Mouse (Mus musculus) hindbrain, embryonic 13.5 days (tissue): Measurements from ENCODE around the gene Aldh2. TPM values are rescaled to one million over a fixed set of nuclear protein-coding genes. Genes with fewer than 3 reads are reported as not detected.

Experiments used
- ATAC-seq: fragments of 200-750 bp; cut with Nextera tagmentation; 2 replicates; pipeline ENCODE4 v1.8.0; 2017; ENCODE audit warnings: moderate TSS enrichment; ENCODE audit not compliant: low FRiP score
- H3K27ac ChIP-seq: fragments of 300-500 bp; sonication (generic); 2 replicates; pipeline ENCODE4 v1.5.1; 2015; ENCODE audit warnings: inconsistent platforms, mild to moderate bottlenecking, moderate library complexity
- H3K27me3 ChIP-seq: fragments of 300-500 bp; sonication (generic); 2 replicates; pipeline ENCODE4 v1.6.1; 2015; ENCODE audit warnings: mild to moderate bottlenecking, inconsistent platforms
- H3K36me3 ChIP-seq: fragments of 300-500 bp; sonication (generic); 2 replicates; pipeline ENCODE4 v1.6.1; 2015; ENCODE audit warnings: mild to moderate bottlenecking, inconsistent platforms
- H3K4me1 ChIP-seq: fragments of 300-500 bp; sonication (generic); replicated peaks from 2 replicates; pipeline ENCODE4 v1.6.1; 2015; ENCODE audit warnings: inconsistent platforms
- H3K4me2 ChIP-seq: fragments of 300-500 bp; sonication (generic); 2 replicates; pipeline ENCODE4 v1.6.1; 2015; ENCODE audit warnings: inconsistent platforms, mild to moderate bottlenecking, moderate library complexity
- H3K4me3 ChIP-seq: fragments of 300-500 bp; sonication (generic); 2 replicates; pipeline ENCODE4 v1.5.1; 2015; ENCODE audit warnings: mild to moderate bottlenecking, inconsistent platforms
- H3K9ac ChIP-seq: fragments of 300-500 bp; sonication (generic); 2 replicates; pipeline ENCODE4 v1.6.1; 2015; ENCODE audit warnings: mild to moderate bottlenecking, inconsistent platforms
- H3K9me3 ChIP-seq: fragments of 300-500 bp; sonication (generic); 2 replicates; pipeline ENCODE4 v1.6.1; 2016; ENCODE audit warnings: inconsistent platforms
- WGBS: fragments of 180-500 bp; shearing (Covaris S2); methylation state at CpG from one replicate; pipeline ENCODE4 v1.1.7; 2015; 5-methylcytosine and 5-hydroxymethylcytosine counted together
- polyA plus RNA-seq: library from polyadenylated mRNA; unstranded; fragments of >200 nt; fragmentation: Nextera tagmentation; extraction: Ambion mirVana; gene quantifications from 2 replicates; pipeline ENCODE4 v1.2.1, GENCODE M21; 2015

Gene Aldh2
- polyA plus RNA-seq, 1 experiment from 2014 or later = 109 TPM

DNA sequence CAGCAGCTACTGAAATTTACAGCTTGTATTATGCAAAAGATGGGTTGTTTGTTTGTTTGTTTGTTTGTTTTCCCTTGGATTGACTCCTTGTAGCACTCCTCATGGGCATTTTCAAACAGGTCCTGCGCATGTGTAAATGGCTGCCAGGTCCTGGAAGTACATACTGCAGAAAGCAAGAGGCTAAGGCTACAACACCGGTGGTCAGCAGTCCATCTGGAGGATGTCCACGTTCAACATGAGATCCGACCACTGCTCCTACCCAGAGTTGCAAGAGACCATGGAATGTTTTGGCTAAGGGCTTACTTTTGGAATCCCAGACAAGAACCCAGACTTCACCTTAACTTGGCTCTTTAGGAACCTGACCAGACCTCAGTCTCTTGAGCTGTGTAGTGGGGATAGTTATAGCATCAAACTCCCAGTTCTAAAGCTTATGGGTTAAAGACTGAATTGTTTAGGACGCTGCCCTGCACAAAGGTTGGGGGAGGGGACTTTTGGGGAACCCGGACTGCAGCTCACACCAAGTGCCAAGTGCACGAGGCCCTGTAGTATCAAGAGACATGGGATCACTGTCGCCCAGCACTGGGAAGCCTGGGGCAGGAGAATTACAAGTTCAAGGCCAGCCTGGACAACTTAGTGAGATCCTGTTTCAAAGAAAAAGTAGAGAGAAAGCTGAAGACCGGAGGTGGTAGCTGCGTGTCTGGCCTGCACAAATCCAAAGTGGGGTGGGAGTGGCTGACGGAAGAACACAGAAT lies 1.4 kb downstream of the Aldh2 start:
- Histone ChIP-seq H3K9me3 (no peaks in the 10 kb centered on the region), H3K36me3 (no peaks in the 10 kb centered on the region), H3K4me1 (peaks cover 30% of the 10 kb centered on the region), H3K4me3 (peak overlapping the region; percentile 68), H3K9ac (no peak overlapping the region), H3K27ac (no peak overlapping the region), H3K4me2 (peak overlapping the region; percentile 95), H3K27me3 (0 out of 2 replicates have a peak, but pooled peaks cover 7% of the 10 kb centered on the region)
- WGBS = 69% methylated on average over 11 of the region's 11 CpGs
- ATAC-seq = no peak

DNA sequence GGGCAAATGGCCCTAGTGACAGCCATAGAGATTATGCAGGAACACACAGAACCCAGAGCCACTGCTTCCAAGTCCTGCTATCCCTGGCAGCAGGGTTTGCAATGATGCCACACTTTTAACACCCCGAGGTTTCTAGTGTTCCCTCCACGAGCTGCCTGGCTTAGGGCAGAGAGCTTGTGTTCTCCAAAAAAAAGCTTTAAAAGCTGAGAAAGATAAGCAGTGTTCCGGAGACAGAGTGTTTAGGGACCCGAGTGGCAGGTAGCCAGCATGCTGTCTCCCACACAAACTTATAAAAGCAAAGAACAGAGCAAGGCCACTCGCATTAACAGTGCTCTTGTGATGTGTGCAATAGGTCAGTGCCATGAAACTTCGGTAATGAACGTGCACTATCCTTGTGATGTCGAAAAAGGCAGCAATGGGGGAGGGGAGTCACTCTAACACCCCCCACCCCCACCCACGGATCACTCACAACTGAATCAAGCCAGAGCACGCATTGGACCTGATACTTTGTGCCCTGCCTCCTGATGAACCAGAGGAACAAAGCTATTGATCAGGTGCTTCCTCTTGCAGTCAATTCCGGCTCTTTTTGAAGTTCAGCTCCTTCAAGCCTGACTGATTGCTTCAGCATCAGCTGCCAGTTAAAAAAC lies 2.1 kb downstream of the Aldh2 start:
- Histone ChIP-seq H3K27ac (no peak overlapping the region), H3K4me1 (peaks cover 30% of the 10 kb centered on the region), H3K4me3 (no peak overlapping the region), H3K36me3 (no peaks in the 10 kb centered on the region), H3K27me3 (0 out of 2 replicates have a peak, but pooled peaks cover 7% of the 10 kb centered on the region), H3K9ac (no peak overlapping the region), H3K9me3 (no peaks in the 10 kb centered on the region), H3K4me2 (peak overlapping the region; percentile 95; the same call in 1 of the 2 replicates)
- WGBS = 77% methylated on average over 11 of the region's 11 CpGs
- ATAC-seq = no peak

DNA sequence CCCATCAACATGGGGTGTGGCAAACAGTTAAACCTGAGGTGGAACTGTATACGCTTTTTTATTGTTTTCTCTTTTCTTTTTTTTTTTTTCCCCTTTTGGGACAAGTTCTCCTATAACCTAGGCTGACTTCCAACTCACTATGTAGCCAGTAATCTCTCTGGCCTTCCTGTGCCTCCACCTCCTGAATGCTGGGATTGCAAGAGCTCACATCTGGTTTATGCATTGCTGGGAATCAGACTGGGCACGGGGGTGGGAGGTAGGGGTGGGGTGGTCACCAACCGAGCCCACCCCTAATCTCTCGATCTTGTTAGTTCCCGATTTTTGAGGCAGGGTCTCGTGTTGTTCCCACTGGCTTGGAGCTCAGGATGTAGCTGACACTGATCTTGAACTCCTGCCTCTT lies 3.7 kb downstream of the Aldh2 start:
- no peak overlapping the region for H3K4me2 ChIP-seq
- no peak overlapping the region for H3K4me3 ChIP-seq
- H3K9me3 ChIP-seq = no peaks in the 10 kb centered on the region
- 0 out of 2 replicates have a peak, but pooled peaks cover 7% of the 10 kb centered on the region for H3K27me3 ChIP-seq
- no peak for ATAC-seq
- 90% methylated on average over 6 of the region's 6 CpGs for WGBS
- H3K36me3 ChIP-seq = no peaks in the 10 kb centered on the region
- H3K9ac ChIP-seq = no peak overlapping the region
- H3K4me1 ChIP-seq = peaks cover 30% of the 10 kb centered on the region
- H3K27ac ChIP-seq = no peak overlapping the region

DNA sequence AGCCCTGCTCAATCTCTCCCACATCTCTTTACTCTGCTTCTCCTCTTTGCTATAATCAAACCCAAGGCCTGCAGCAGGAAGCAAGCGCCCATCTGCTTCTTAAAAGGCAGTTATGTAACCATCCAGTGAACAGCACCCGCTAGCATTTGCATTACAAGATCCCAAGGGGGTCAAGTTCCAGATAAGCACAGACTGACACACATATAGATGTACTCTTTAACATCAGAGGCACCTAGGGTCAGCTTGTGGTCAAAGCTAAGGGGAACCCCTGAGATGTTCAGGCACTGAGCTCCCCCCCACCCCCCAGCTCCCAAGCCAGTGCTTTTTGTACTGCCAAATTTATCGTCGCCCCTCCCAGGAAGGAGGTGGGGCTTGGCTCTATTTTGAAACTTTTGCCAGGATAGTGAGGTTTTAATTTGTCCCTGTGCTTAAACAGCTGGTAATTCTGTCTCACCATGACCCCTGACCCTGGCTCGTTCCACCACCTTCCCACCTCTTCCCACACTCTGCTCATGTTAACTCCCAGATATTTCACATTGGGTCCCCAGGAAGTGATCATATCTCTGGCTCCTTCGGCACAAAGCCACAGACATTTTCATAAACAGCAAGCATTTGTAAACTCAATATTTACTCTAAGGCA lies 7.1 kb downstream of the Aldh2 start:
- Histone ChIP-seq H3K4me1 (peaks cover 12% of the 10 kb centered on the region; the same call in 1 of the 2 replicates), H3K27ac (no peak overlapping the region), H3K9ac (no peak overlapping the region), H3K36me3 (no peaks in the 10 kb centered on the region), H3K4me3 (no peak overlapping the region), H3K27me3 (no peaks in the 10 kb centered on the region), H3K4me2 (no peak overlapping the region), H3K9me3 (no peaks in the 10 kb centered on the region)
- WGBS = 79% methylated on average over 6 of the region's 6 CpGs
- ATAC-seq = no peak

DNA sequence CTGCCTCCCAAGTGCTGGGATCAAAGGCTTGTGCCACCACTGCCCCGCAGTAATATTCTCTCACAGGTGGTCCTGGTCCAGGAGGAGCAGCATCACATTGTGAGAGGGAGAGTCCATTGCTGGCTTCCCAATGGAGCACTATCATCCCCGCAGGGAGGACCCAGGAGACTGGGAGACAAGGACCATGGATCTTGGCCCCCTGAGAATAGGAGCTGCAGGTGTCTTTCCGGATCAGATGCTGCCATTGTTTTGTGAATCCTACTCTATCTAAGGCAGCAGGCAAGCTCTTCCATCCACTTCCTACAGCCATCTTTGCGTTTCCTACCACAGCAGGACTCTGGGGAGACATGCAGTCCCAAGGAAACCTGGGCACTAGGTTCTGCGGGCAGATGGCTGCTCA lies 7.9 kb downstream of the Aldh2 start:
- H3K27ac ChIP-seq = no peak overlapping the region
- H3K9me3 ChIP-seq = no peaks in the 10 kb centered on the region
- 80% methylated on average over 5 of the region's 5 CpGs for WGBS
- H3K9ac ChIP-seq = no peak overlapping the region
- no peaks in the 10 kb centered on the region for H3K27me3 ChIP-seq
- 0 out of 2 replicates have a peak, but pooled peaks cover 8% of the 10 kb centered on the region for H3K4me1 ChIP-seq
- H3K36me3 ChIP-seq = peaks cover 2% of the 10 kb centered on the region; the same call in 1 of the 2 replicates
- H3K4me3 ChIP-seq = no peak overlapping the region
- no peak overlapping the region for H3K4me2 ChIP-seq
- no peak for ATAC-seq

DNA sequence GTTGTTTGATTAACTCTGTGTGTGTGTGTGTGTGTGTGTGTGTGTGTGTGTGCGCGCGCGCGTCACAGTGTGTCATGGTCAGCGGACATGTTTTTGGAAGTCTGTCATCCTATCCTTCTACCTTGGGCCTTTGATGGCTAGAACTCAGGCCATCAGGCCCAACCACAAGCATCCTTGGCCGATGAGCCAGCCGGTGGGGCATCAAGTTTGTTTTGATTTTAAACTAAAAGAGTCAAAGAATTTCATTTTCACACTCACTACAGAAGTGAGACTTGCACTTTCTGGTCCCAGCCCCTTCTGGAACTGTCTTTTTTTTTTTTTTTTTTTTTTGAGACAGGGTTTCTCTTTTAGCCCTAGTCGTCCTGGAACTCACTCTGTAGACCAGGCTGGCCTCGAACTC lies 8.6 kb downstream of the Aldh2 start:
- Histone ChIP-seq H3K36me3 (peaks cover 9% of the 10 kb centered on the region), H3K9ac (no peak overlapping the region), H3K27ac (no peak overlapping the region), H3K4me2 (no peak overlapping the region), H3K27me3 (no peaks in the 10 kb centered on the region), H3K4me3 (no peak overlapping the region), H3K9me3 (no peaks in the 10 kb centered on the region), H3K4me1 (0 out of 2 replicates have a peak, but pooled peaks cover 8% of the 10 kb centered on the region)
- 96% methylated on average over 10 of the region's 10 CpGs for WGBS
- no peak for ATAC-seq

DNA sequence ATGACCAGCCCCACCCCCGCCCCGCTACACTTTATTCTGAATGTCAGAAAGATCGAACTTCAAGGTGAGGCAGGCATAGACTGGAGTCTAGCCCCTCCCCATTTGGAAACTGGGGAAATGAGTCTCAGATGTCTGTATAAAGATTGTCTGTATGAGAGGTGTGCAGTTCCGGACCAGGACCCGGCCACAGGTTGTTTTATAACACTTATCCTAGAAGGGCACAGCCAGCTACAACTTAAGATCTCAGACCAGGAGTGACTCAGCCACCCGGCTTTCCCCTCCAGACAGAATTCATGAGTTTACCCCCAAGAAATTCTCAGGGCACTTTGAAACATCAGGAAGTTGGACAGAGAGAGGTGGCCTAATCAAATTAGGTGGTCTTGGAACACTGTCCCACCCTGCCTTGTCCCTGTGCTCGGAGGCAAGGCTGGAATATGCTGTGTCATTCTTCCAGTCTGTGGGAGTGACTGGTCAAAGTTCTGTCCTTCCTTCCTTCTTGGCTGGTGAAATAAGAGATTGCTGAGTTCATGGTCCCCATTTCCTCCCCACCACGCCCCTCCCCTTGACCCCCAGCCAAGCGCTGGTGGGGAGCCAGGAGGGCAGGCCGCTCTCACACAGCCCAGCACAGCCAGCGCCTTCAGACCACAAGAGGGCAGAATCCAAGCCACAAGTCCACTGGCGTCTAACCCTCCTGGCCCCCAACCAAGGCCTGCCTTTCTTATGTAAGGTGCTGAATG lies 9.7 kb downstream of the Aldh2 start:
- H3K9me3 ChIP-seq = no peaks in the 10 kb centered on the region
- 59% methylated on average over 12 of the region's 12 CpGs for WGBS
- ATAC-seq = no peak
- H3K4me1 ChIP-seq = 0 out of 2 replicates have a peak, but pooled peaks cover 8% of the 10 kb centered on the region
- peaks cover 20% of the 10 kb centered on the region for H3K36me3 ChIP-seq
- H3K9ac ChIP-seq = no peak overlapping the region
- H3K4me3 ChIP-seq = no peak overlapping the region
- H3K27me3 ChIP-seq = no peaks in the 10 kb centered on the region
- H3K27ac ChIP-seq = no peak overlapping the region
- H3K4me2 ChIP-seq = no peak overlapping the region

DNA sequence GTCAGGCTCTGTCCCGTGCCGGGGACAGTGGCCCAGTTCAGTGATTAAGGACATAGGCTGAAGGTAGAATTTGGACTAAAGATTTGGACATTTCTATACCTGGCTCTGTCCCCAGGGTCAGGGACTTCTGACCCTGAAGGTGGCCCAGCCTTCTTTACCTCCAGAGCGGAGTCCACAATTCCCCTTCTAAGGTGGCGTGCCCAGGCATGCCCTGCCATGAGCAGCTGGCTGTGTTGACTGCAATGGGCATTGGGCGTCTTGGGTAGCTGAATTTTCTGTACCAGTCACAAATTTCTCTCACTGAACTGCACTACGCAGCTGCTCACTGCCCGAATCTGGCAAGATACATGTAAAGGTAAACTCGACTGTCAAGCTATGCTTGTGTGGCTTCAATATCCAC lies 11.7 kb downstream of the Aldh2 start:
- Histone ChIP-seq H3K4me1 (0 out of 2 replicates have a peak, but pooled peaks cover 8% of the 10 kb centered on the region), H3K27me3 (no peaks in the 10 kb centered on the region), H3K9me3 (no peaks in the 10 kb centered on the region), H3K4me3 (no peak overlapping the region), H3K4me2 (no peak overlapping the region), H3K36me3 (peaks cover 36% of the 10 kb centered on the region), H3K9ac (no peak overlapping the region), H3K27ac (no peak overlapping the region)
- ATAC-seq = no peak
- 93% methylated on average over 8 of the region's 8 CpGs for WGBS

DNA sequence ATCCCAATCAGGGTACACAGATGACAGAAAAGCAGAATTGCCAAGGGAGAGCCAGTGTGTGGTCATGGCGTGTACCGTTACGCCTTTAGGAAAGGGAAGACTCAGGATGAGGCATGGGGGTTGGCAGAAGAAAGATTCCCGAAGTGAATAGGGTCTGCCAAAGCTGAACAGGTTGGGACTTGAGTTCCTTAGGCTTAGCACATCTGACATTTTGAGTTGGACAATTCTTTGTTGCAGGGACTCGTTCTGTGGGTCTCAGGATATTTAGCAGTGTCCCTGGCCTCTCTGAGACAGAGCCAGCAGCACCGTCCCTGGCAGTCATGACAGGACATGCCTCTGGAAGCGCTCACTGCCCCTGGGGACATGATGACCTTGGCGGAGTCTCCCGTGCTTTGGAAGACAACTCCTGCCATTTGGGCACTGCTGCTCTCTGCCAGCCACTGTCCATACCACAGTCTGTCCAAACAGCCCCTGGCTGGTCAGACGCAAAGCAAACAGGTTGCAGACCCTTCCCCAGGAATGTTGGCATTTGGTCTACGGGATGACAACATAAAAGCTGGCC lies 16.6 kb downstream of the Aldh2 start:
- peaks cover 72% of the 10 kb centered on the region for H3K36me3 ChIP-seq
- H3K9me3 ChIP-seq = no peaks in the 10 kb centered on the region
- H3K4me3 ChIP-seq = no peak overlapping the region
- no peak overlapping the region for H3K4me2 ChIP-seq
- no peaks in the 10 kb centered on the region for H3K27me3 ChIP-seq
- no peaks in the 10 kb centered on the region for H3K4me1 ChIP-seq
- 88% methylated on average over 11 of the region's 11 CpGs for WGBS
- no peak overlapping the region for H3K27ac ChIP-seq
- no peak for ATAC-seq
- H3K9ac ChIP-seq = no peak overlapping the region

DNA sequence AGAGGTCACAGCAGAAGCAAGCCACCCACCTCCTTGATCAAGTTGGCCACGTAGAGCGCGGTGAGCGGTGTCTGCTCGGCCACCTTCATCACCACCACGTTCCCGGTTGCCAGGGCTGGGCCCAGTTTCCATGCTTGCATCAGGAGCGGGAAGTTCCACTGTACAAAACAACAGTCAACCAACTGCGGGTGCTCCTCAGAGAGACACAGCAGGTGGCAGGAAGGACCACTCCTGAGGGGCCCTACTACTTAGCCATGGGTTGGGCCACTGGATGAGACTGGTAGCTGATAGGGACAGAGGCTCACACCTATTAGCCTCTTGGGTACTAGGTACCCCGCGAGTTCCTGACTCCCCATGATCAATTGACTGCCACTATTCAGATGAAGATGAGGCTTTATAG lies 17.8 kb downstream of the Aldh2 start:
- Histone ChIP-seq H3K27ac (no peak overlapping the region), H3K36me3 (peaks cover 81% of the 10 kb centered on the region), H3K4me2 (no peak overlapping the region), H3K27me3 (no peaks in the 10 kb centered on the region), H3K4me1 (no peaks in the 10 kb centered on the region), H3K9me3 (no peaks in the 10 kb centered on the region), H3K4me3 (no peak overlapping the region), H3K9ac (no peak overlapping the region)
- ATAC-seq = no peak
- WGBS = 95% methylated on average over 11 of the region's 11 CpGs

DNA sequence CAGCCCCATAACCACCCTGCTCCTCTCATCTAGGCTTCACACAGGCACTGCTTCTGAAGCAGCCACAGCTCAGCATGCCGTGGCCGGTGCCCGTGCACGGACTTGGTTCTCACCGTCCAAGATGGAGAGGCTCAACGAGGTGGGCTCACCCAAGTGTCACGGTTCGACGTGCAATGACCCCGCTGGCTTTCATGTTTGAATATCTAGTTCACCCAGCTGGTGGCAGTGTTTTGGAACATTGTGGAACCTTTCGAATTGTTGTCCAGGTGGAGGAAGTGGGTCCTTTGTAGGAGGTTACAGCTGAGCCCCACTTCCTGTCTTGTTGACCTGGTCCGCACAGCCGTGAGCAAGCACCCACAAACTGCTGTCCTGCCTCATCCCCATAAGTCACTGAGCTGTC lies 19.5 kb downstream of the Aldh2 start:
- no peak overlapping the region for H3K4me2 ChIP-seq
- ATAC-seq = no peak

DNA sequence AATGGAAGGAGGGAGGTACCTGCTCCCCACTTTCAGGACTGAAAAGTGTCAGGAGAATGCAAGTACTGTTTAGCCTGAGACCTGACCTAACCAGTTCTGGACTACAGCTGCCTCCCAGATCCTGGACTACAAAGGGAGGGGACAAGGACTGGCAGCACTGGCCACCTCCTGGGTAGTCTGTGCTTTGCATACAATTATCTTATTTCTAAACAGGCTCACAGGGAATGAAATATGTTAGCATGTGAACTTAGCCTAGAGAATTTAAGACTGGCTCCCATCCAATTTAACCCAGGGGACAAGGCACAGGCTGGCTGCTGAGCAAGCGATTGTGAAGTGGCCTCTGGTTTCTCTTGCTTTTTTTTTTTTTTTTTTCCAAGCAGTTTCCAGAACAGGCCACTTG lies 22.8 kb downstream of the Aldh2 start:
- H3K4me2 ChIP-seq = no peak overlapping the region
- H3K9me3 ChIP-seq = no peaks in the 10 kb centered on the region
- no peak for ATAC-seq
- no peak overlapping the region for H3K27ac ChIP-seq
- H3K27me3 ChIP-seq = no peaks in the 10 kb centered on the region
- no peaks in the 10 kb centered on the region for H3K4me1 ChIP-seq
- peaks cover 66% of the 10 kb centered on the region for H3K36me3 ChIP-seq
- H3K9ac ChIP-seq = no peak overlapping the region
- no peak overlapping the region for H3K4me3 ChIP-seq
- WGBS = 81% methylated on average over 1 of the region's 1 CpGs

More for the DNA sequence above, 19.5 kb downstream of the Aldh2 start:
- peaks cover 73% of the 10 kb centered on the region for H3K36me3 ChIP-seq
- no peaks in the 10 kb centered on the region for H3K4me1 ChIP-seq
- H3K27ac ChIP-seq = no peak overlapping the region
- H3K27me3 ChIP-seq = no peaks in the 10 kb centered on the region
- 91% methylated on average over 13 of the region's 13 CpGs for WGBS
- H3K4me3 ChIP-seq = no peak overlapping the region
- no peaks in the 10 kb centered on the region for H3K9me3 ChIP-seq
- H3K9ac ChIP-seq = no peak overlapping the region
